Mouse (Mus musculus) heart, embryonic 13.5 days (tissue): ENCODE data around the gene Mob3a. TPM values are rescaled to one million over a fixed set of nuclear protein-coding genes. Genes with fewer than 3 reads are reported as not detected.
"Not testable (repeated sequence)": the region's sequence is repeated elsewhere in the genome, so short reads cannot be mapped to it uniquely, and the experiment has no call there.

Source experiments
- ATAC-seq: fragments of 200-750 bp; cut with Nextera tagmentation; 2 replicates; pipeline ENCODE4 v1.8.0; 2017; ENCODE audit warnings: moderate TSS enrichment; ENCODE audit not compliant: insufficient number of reproducible peaks, low FRiP score, low TSS enrichment; ENCODE audit errors: extremely low read depth
- H3K27ac ChIP-seq: fragments of 300-500 bp; sonication (generic); replicated peaks from 2 replicates; pipeline ENCODE4 v1.5.1; 2015; ENCODE audit warnings: moderate library complexity, mild to moderate bottlenecking, inconsistent platforms
- H3K27me3 ChIP-seq: fragments of 300-500 bp; sonication (generic); replicated peaks from 2 replicates; pipeline ENCODE4 v1.6.1; 2015; ENCODE audit warnings: mild to moderate bottlenecking, inconsistent platforms
- H3K36me3 ChIP-seq: fragments of 300-500 bp; sonication (generic); 2 replicates; pipeline ENCODE4 v1.6.1; 2015; ENCODE audit warnings: mild to moderate bottlenecking, inconsistent platforms
- H3K4me1 ChIP-seq: fragments of 300-500 bp; sonication (generic); 2 replicates; pipeline ENCODE4 v1.6.1; 2015; ENCODE audit warnings: inconsistent platforms
- H3K4me2 ChIP-seq: fragments of 300-500 bp; sonication (generic); 2 replicates; pipeline ENCODE4 v1.6.1; 2015; ENCODE audit warnings: inconsistent platforms, mild to moderate bottlenecking, moderate library complexity
- H3K4me3 ChIP-seq: fragments of 300-500 bp; sonication (generic); 2 replicates; pipeline ENCODE4 v1.5.1; 2015; ENCODE audit warnings: moderate library complexity, mild to moderate bottlenecking, inconsistent platforms
- H3K9ac ChIP-seq: fragments of 300-500 bp; sonication (generic); 2 replicates; pipeline ENCODE4 v1.6.1; 2015; ENCODE audit warnings: inconsistent platforms, mild to moderate bottlenecking, moderate library complexity
- H3K9me3 ChIP-seq: fragments of 300-500 bp; sonication (generic); 2 replicates; pipeline ENCODE4 v1.6.1; 2016; ENCODE audit warnings: inconsistent platforms
- WGBS: fragments of 180-500 bp; shearing (Covaris S2); methylation state at CpG from one replicate; pipeline ENCODE4 v1.1.7; 2015; ENCODE audit warnings: mixed read lengths; 5-methylcytosine and 5-hydroxymethylcytosine counted together
- polyA plus RNA-seq: library from polyadenylated mRNA; unstranded; fragments of >200 nt; fragmentation: Nextera tagmentation; extraction: Ambion mirVana; gene quantifications from 2 replicates; pipeline ENCODE4 v1.2.1, GENCODE M21; 2015

Mob3a gene
- polyA plus RNA-seq, 1 experiment from 2014 or later: 26.0 TPM

DNA sequence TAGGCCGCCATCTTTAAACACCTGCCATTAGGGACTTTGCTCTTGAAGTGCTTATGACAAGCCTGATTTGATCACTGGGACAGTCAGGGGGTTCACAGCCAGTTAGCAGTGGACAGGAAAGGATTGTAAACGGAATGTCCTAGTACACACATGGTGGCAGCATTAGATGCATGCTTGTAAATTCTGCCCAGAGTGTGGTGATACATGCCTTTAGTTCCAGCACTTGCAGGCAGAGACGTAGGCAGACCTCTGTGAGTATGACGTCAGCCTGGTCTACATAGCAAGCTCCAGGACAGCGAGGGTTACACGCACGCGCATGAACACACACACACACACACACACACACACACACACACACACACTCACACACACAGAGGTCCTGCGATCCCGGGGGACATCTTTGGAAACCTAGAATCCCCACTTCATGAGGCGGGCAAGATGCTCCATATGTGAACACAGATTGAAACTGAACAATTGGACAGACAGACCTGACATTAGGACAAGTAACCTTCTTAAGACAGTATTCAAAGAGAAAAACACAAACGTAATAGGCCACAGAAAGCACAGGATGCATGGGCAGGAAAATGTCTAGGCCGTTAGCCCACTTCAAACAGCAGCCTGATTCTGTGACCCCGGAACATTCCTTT lies 43.5 kb downstream of the Mob3a start:
- Histone ChIP-seq H3K36me3 (no peaks in the 10 kb centered on the region), H3K9ac (no peak overlapping the region), H3K4me2 (no peak overlapping the region), H3K9me3 (no peaks in the 10 kb centered on the region), H3K4me1 (peaks cover 44% of the 10 kb centered on the region), H3K27me3 (no peaks in the 10 kb centered on the region), H3K4me3 (no peak overlapping the region), H3K27ac (no peak overlapping the region)
- 87% methylated on average over 14 of the region's 14 CpGs for WGBS
- ATAC-seq: no peak

DNA sequence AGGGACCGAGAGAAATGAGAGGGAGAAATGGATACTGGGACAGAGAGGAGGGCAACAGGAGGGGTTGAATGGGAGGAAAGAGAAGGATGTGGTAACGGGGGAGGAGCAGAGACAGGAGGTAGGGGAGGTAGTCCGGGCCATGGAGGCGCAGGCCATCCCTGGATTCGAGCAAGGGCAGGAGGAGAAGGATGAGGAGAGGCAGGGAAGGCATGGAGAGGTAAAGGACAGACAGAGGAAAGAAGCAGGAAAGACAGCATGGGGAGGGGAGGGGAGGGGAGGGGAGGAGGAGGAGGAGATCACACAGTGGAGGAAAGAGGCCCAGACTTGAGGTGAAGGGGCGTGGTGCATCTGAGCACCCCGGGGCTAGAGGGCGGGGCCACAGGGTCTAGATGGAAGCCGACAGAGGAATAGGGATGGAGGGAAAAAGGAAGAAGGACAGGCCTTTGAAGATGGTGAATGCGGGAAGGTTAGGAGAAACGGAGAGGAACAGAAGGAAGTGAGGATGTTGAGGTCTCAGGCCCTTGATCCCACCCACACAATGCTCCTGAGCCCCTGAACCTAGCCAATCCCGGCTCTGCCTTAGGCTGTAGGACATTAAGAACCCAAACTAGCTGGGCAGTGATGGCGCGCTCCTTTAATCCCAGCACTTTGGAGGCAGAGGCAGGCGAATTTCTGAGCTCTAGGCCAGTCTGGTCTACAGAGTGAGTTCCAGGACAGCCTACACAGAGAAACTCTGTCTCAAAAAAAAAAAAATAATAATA lies 44.7 kb downstream of the Mob3a start, which contains the start of gene Btbd2:
Gene Btbd2 (minus strand): TSS at position 209 of the 761 bp plus-strand sequence.
- H3K9ac ChIP-seq: peak within 1 kb of the TSS; percentile 99
- no peaks in the 10 kb centered on the region for H3K9me3 ChIP-seq
- peak within 1 kb of the TSS; percentile 92 for H3K4me2 ChIP-seq
- H3K4me1 ChIP-seq: peaks cover 42% of the 10 kb centered on the region
- no peaks in the 10 kb centered on the region for H3K27me3 ChIP-seq
- WGBS: 21% methylated on average over 15 of the region's 15 CpGs
- peak within 1 kb of the TSS; percentile 86 for H3K27ac ChIP-seq
- peak within 1 kb of the TSS; percentile 93 for H3K4me3 ChIP-seq
- peaks cover 3% of the 10 kb centered on the region for H3K36me3 ChIP-seq
- ATAC-seq: no peak

DNA sequence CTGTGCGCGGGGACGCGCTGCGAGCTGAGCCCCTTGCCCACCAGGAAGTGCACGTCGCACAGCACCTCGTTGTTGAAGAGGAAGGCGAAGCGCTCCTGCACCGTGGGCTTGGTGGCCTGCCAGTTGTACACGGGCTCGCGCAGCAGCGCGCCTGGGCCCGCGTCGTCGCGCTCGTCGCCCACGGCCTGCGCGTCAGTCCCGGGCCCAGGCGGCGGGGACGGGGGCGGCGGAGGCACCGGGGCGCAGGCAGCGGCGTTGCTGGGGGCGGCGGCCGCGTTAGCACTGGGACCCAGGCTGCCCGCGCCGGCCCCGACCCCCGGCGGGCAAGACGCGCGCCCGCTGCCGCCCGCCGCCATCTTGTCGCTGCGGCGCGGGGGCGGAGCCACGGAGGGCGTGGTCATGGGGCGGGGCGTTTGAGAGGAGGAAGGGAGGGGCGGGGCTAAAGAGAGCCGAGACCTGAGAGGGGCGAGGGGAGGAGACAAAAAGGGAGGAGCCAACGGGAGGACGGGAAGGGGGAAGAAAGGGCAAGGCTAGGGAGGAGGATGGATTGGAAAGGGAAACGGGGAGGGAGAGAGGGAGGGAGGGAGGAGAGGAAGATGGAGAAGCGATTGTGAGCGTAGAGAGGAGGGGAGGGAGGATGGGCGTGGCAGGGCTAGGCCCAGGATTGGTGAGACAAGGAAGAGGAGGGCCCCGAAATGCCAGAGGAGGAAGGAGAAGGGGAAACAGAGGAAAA lies 45.5 kb downstream of the Mob3a start:
- Histone ChIP-seq H3K27ac (peak overlapping the region; percentile 86), H3K4me1 (peaks cover 41% of the 10 kb centered on the region), H3K36me3 (peaks cover 9% of the 10 kb centered on the region), H3K27me3 (no peaks in the 10 kb centered on the region), H3K9ac (peak overlapping the region; percentile 99), H3K9me3 (no peaks in the 10 kb centered on the region), H3K4me3 (peak overlapping the region; percentile 93), H3K4me2 (peak overlapping the region; percentile 92)
- peak; percentile 81 for ATAC-seq
- under 1% methylated on average over 72 of the region's 72 CpGs for WGBS

DNA sequence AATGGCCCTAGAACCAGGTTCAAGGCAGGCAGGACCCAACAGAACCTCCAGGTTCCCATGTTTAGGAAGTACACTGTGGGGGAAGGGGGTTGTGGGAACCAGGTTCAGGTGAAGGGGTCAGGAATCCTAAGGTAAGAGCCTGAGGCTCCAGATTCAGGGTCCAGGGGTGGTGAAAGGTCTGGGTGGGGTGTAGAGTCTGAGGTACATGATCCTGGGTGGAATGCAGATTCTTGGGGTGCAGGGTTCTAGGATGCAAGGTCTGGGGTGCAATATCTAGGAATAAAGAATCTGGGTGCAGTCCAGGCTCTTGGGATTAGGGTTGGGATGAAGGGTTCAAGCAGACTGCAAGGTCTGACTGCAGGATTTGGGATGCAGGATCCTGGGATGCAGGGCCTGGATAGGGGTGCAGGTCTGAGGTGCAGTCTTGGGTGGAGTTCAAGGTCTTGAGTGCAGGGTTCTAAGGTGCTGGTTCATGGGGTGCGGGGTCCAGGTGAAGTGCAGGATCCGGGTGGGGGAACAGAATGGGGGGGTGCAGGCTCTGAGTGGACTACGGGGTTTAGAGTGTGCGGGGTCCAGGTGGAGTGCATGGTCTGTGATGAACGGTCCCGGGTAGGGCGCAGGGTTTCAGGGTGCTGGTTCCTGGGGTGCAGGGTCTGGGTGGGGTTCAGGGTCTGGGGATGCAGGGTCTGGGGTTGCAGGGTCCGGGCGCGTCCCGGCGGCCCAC lies 46.2 kb downstream of the Mob3a start:
- Histone ChIP-seq H3K36me3 (peaks cover 9% of the 10 kb centered on the region), H3K27ac (peak overlapping the region; percentile 78), H3K27me3 (no peaks in the 10 kb centered on the region), H3K9ac (peak overlapping the region; percentile 99), H3K9me3 (no peaks in the 10 kb centered on the region), H3K4me2 (peak overlapping the region; percentile 92), H3K4me1 (peaks cover 41% of the 10 kb centered on the region), H3K4me3 (peak overlapping the region; percentile 93)
- 2% methylated on average over 12 of the region's 12 CpGs for WGBS
- peak; percentile 20; the same call in 1 of the 2 replicates for ATAC-seq

DNA sequence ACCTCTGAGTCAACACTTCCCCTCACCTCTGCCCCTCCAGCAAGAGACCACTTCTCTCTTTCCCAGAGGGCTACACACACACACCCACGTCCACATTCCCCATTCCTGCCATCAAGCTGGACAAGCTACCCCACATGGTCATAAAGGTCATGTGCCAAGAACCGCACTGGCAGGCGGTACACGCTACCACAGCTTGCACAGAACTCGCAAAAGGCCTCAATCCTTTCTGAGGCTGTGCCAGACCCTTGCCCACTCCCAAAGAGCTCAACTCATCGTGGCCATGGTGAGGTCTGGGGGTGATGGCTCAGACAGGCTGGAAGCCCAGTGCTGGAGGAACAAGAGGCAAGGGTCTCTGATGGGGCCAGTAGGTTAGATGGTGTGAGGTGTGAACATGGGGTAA lies 46.9 kb downstream of the Mob3a start:
- H3K4me3 ChIP-seq: peak overlapping the region; percentile 93
- WGBS: 84% methylated on average over 6 of the region's 6 CpGs
- peaks cover 45% of the 10 kb centered on the region for H3K4me1 ChIP-seq
- peak overlapping the region; percentile 99 for H3K9ac ChIP-seq
- ATAC-seq: no peak
- no peak overlapping the region for H3K27ac ChIP-seq
- no peaks in the 10 kb centered on the region for H3K9me3 ChIP-seq
- H3K4me2 ChIP-seq: peak overlapping the region; percentile 92
- H3K27me3 ChIP-seq: no peaks in the 10 kb centered on the region
- H3K36me3 ChIP-seq: peaks cover 9% of the 10 kb centered on the region

DNA sequence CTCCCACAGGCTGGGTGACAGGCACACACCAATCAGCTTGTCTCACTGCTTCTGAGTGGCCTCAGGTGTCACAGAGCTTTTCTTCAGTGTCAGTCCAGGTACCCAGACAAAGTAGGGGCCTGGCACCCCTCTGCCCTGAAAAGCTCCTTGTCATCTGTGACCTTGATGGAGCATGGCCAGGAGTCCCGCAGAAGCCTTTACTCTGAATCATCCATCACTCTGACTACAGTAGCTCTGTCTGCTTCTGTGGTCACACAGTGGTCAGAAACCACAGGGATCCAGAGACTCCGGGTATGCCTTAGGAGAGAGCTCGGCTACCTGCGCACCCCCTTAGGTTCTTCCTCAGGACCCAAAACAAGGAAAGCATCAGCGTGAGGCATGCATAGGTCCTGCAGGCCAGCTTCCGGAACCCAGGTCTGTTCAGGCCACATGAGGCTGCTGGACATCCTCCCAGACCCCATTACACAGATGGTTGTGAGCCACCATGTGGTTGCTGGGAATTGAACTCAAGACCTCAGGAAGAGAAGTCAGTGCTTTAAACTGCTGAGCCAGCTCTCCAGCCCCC lies 48.5 kb downstream of the Mob3a start:
- 0 out of 2 replicates have a peak overlapping the region, but pooled peaks have one; percentile 20 for H3K9ac ChIP-seq
- ATAC-seq: no peak
- peaks cover 39% of the 10 kb centered on the region for H3K4me1 ChIP-seq
- no peaks in the 10 kb centered on the region for H3K27me3 ChIP-seq
- no peak overlapping the region for H3K4me2 ChIP-seq
- H3K36me3 ChIP-seq: peaks cover 20% of the 10 kb centered on the region
- WGBS: 83% methylated on average over 6 of the region's 6 CpGs
- H3K4me3 ChIP-seq: no peak overlapping the region
- H3K9me3 ChIP-seq: no peaks in the 10 kb centered on the region
- no peak overlapping the region for H3K27ac ChIP-seq

DNA sequence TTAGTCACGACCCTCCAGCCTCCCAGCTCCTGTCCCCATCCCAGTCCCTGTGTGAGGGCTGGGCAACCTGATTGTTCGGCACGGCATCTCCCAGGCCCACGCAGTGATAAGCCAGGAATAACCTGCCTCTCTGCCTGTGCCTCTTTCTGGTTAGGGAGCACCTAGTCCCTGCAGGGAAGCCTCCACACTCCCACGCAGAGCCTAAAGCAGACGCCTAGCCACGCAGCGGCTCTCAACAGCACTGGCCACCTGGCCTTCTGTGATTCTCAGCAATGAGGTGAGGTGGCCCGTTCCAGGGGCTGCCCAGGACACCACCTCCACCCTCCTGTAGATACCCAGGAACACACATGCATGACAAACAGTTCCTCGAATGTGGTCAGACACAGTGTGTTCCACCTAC lies 51.4 kb downstream of the Mob3a start:
- Histone ChIP-seq H3K4me2 (no peak overlapping the region), H3K36me3 (peaks cover 47% of the 10 kb centered on the region), H3K9me3 (no peaks in the 10 kb centered on the region), H3K4me1 (peaks cover 28% of the 10 kb centered on the region), H3K27ac (no peak overlapping the region), H3K9ac (0 out of 2 replicates have a peak overlapping the region, but pooled peaks have one; percentile 15), H3K4me3 (no peak overlapping the region), H3K27me3 (no peaks in the 10 kb centered on the region)
- no peak for ATAC-seq
- WGBS: 81% methylated on average over 10 of the region's 10 CpGs

DNA sequence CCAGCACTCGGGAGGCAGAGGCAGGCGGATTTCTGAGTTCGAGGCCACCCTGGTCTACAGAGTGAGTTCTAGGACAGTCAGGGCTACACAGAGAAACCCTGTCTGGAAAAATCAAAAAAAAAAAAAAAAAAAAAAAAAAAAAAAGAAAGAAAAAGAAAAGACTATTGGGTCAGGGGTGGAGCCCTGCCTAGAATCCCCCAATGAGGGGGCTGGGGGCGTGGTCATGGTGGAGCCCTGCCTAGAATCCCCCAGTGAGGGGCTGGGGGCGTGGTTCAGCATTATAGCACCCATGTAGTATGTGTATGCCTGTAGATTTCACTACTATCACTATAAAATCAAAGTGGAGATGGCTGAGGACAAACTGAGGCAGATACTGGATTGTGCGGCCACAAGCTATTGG lies 51.9 kb downstream of the Mob3a start:
- not testable (repeated sequence) for H3K4me3 ChIP-seq, H3K9me3 ChIP-seq, ATAC-seq, H3K9ac ChIP-seq, H3K4me2 ChIP-seq, H3K27me3 ChIP-seq, H3K27ac ChIP-seq
- Histone ChIP-seq H3K36me3 (peaks cover 52% of the 10 kb centered on the region), H3K4me1 (peaks cover 23% of the 10 kb centered on the region)
- WGBS: 88% methylated on average over 6 of the region's 6 CpGs

DNA sequence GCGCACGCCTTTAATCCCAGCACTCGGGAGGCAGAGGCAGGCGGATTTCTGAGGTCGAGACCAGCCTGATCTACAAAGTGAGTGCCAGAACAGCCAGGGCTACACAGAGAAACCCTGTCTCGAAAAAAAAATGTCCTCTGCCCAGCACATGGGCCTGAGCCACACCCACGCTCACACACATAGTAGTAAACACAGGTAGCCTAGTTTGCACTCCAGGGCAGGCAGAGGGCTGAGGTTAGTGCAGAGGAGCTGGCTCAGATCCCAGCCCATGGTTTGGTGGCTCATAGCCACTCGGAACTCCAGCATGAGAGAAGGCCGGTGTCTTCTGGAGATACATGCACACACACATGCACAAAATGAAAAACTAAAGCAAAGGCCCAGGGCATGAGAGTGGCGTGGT lies 54.8 kb downstream of the Mob3a start:
- no peak overlapping the region for H3K4me2 ChIP-seq
- H3K36me3 ChIP-seq: peaks cover 77% of the 10 kb centered on the region
- no peaks in the 10 kb centered on the region for H3K27me3 ChIP-seq
- H3K9me3 ChIP-seq: no peaks in the 10 kb centered on the region
- no peak overlapping the region for H3K27ac ChIP-seq
- H3K9ac ChIP-seq: no peak overlapping the region
- ATAC-seq: no peak
- 85% methylated on average over 10 of the region's 10 CpGs for WGBS
- H3K4me3 ChIP-seq: no peak overlapping the region
- 0 out of 2 replicates have a peak, but pooled peaks cover 4% of the 10 kb centered on the region for H3K4me1 ChIP-seq

DNA sequence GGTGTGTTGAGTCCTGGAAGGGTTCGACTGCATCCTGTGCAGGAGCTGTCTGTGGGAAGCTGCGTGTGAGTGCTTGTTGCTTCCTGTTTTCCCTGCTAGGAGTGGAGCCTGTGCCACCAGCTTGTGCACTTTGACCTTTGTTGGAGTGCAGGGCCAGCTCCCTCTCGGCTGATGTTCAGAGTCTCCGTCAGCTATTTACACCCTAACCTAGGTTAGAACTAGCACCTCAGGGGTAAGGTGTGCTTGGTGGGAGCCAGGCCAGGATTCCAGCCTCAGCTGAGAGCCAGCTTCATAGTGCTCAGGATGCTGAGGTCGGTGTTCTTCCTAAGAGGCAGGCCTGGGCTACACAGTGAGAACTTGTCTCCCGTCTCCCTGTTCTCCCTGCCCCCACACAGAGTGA lies 66.4 kb downstream of the Mob3a start:
- H3K4me3 ChIP-seq: no peak overlapping the region
- H3K9me3 ChIP-seq: no peaks in the 10 kb centered on the region
- ATAC-seq: no peak
- peaks cover 3% of the 10 kb centered on the region; the same call in 1 of the 2 replicates for H3K4me1 ChIP-seq
- no peaks in the 10 kb centered on the region for H3K27me3 ChIP-seq
- H3K4me2 ChIP-seq: no peak overlapping the region
- H3K27ac ChIP-seq: no peak overlapping the region
- WGBS: 82% methylated on average over 6 of the region's 6 CpGs
- peaks cover 65% of the 10 kb centered on the region for H3K36me3 ChIP-seq
- no peak overlapping the region for H3K9ac ChIP-seq
